Mouse (Mus musculus): ENCODE measurements around the gene Olfr549.

Gene Olfr549

GRCm38 (mm10) chr7:102591786-102592185, 42.1 kb downstream of the Olfr549 start, which contains the start of gene Olfr551:
Olfr551 (minus strand) TSS chr7:102591886.
- DNase-seq (ENCODE audit: extremely low spot score, low spot score): no peak

- DNase-seq (ENCODE audit: extremely low spot score, low spot score): no peak
Measured at GRCm38 (mm10) chr7:102597378-102598031, 47.8 kb downstream of the Olfr549 start, which contains the start of gene Olfr552. Olfr552 (plus strand) TSS chr7:102597770.
